Mouse (Mus musculus): Measurements from ENCODE around the gene Ppa2.

- TF ChIP-seq CTCF (IDR thresholded peaks at IDR 0.05; ENCODE audit: insufficient read depth, low read depth, low read length) (no peak), POLR2A (IDR thresholded peaks at IDR 0.05; ENCODE audit: insufficient read depth, low read depth, low read length) (no peak)
These were observed 71.6 kb downstream of the Ppa2 start for GRCm38 (mm10) chr3:133381519-133381918.
